1 mouse cellular context compared by ENCODE assay signal in the genomic region with DNA sequence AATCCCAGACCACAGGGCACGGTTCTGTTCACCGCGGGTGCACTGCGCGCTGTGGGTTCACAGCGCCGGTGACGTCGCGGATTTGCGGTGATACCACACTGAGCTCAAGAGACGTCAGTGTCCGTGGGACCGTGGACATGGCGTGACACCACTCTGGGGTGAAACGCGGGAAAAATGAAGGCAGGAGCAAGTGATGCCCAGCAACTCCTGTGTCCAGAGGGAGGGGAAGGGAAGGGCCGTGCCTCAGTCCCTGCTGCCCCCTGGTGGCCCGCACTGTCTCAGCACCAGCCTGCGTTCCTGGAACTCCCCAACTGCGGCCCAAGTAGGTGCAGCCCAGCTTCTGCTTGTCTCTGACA.
TF ChIP-seq lines count a peak whose summit lies in the region.

No protein-coding gene starts in this region.

TF ChIP-seq in CH12.LX, 34 proteins besides CTCF, POLR2A, EP300 and RAD21 (continued from another document):
- peak; percentile 35; the same call in 1 of the 2 replicates for TF ChIP-seq UBTF (IDR thresholded peaks at IDR 0.05; ENCODE audit: low read depth, low read length)
- peak; percentile 69 for TF ChIP-seq ZC3H11A (IDR thresholded peaks at IDR 0.05; ENCODE audit: low read depth, low read length)
- TF ChIP-seq BHLHE40 (IDR thresholded peaks at IDR 0.05; ENCODE audit: low read depth, low read length) = peak; percentile 77
